Mouse (Mus musculus) forebrain, embryonic 10.5 days (tissue): ENCODE data around the gene Gm6217. TPM values are rescaled to one million over a fixed set of nuclear protein-coding genes. Genes with fewer than 3 reads are reported as not detected.
"Not testable (repeated sequence)": the region's sequence is repeated elsewhere in the genome, so short reads cannot be mapped to it uniquely, and the experiment has no call there.

ENCODE experiments used
- DNase-seq: peaks from one replicate; pipeline ENCODE4 v3.0.0-alpha.2; 2017; ENCODE audit warnings: low spot score; ENCODE audit errors: extremely low spot score
- H3K27ac ChIP-seq: fragments of 300-500 bp; sonication (generic); 2 replicates; pipeline ENCODE4 v1.5.1; 2016; ENCODE audit warnings: mild to moderate bottlenecking
- H3K27me3 ChIP-seq: fragments of 300-500 bp; sonication (generic); 2 replicates; pipeline ENCODE4 v1.6.1; 2016; ENCODE audit warnings: mild to moderate bottlenecking; ENCODE audit not compliant: poor library complexity, severe bottlenecking
- H3K36me3 ChIP-seq: fragments of 300-500 bp; sonication (generic); replicated peaks from 2 replicates; pipeline ENCODE4 v1.6.1; 2016; ENCODE audit warnings: mild to moderate bottlenecking, moderate library complexity
- H3K4me1 ChIP-seq: fragments of 300-500 bp; sonication (generic); 2 replicates; pipeline ENCODE4 v1.6.1; 2016
- H3K4me3 ChIP-seq: fragments of 300-500 bp; sonication (generic); 2 replicates; pipeline ENCODE4 v1.5.1; 2016; ENCODE audit warnings: mild to moderate bottlenecking, moderate library complexity
- H3K9me3 ChIP-seq: fragments of 300-500 bp; sonication (generic); 2 replicates; pipeline ENCODE4 v1.6.1; 2016; ENCODE audit warnings: mild to moderate bottlenecking, moderate library complexity
- WGBS: fragments of 180-500 bp; shearing (Covaris S2); methylation state at CpG from one replicate; pipeline ENCODE4 v1.1.7; 2016; 5-methylcytosine and 5-hydroxymethylcytosine counted together
- polyA plus RNA-seq: library from polyadenylated mRNA; unstranded; fragments of >200 nt; fragmentation: Nextera tagmentation; extraction: Ambion mirVana; gene quantifications from 2 replicates; pipeline ENCODE4 v1.2.1, GENCODE M21; 2016

The Gm6217 gene
- not detected in 2 replicates for polyA plus RNA-seq

DNA sequence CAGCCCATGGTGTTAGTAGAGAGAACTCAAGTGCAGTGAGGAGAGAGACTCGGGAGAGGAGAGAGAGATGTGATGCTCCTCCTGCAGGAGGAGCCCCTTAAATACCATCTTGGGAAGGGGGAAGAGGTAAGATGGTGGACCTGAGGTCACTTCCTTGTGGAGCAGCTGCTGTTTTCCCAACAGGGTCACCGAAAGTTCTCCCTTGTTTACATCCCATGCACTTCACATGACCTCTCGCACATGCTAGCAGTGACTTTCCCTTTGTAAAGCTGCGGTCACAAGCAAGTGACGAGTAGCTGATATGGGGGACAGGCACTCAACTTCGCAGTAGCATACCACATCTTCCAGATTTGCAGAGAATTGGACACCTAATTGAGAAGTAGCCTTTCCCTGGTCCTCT lies at the start of gene Gm6217:
Gene Gm6217, minus strand, starts transcription at position 74 of the 400 bp plus-strand sequence.
- WGBS = no CpG with 5 or more reads among the region's 6 CpGs
- not testable (repeated sequence) for H3K4me1 ChIP-seq, DNase-seq, H3K4me3 ChIP-seq, H3K27ac ChIP-seq, H3K27me3 ChIP-seq, H3K36me3 ChIP-seq
- H3K9me3 ChIP-seq = peaks cover 14% of the 10 kb centered on the region; the same call in 1 of the 2 replicates

DNA sequence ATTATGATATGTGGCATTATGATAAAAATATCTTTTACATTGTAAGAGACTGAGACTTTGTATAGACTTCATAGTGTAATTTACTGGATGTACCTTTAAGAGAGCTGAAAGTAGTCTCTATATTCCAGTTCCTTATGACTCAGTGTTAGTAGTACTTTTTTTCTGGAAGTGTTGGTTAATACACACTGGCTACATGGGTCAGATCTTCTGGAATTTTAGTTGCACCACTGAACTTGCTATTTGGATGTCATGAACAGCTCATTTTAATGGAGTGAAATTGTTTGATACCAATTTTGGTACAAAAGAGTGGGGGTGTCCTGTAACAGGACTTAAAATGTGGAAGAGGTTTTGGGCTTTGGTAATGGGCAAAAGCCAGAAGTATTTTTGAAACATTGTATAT lies 46.6 kb upstream of the Gm6217 start:
- H3K9me3 ChIP-seq = no peaks in the 10 kb centered on the region
- H3K27ac ChIP-seq = no peak overlapping the region
- H3K4me1 ChIP-seq = no peaks in the 10 kb centered on the region
- H3K27me3 ChIP-seq = no peaks in the 10 kb centered on the region
- H3K36me3 ChIP-seq = no peaks in the 10 kb centered on the region
- no peak for DNase-seq
- no peak overlapping the region for H3K4me3 ChIP-seq

DNA sequence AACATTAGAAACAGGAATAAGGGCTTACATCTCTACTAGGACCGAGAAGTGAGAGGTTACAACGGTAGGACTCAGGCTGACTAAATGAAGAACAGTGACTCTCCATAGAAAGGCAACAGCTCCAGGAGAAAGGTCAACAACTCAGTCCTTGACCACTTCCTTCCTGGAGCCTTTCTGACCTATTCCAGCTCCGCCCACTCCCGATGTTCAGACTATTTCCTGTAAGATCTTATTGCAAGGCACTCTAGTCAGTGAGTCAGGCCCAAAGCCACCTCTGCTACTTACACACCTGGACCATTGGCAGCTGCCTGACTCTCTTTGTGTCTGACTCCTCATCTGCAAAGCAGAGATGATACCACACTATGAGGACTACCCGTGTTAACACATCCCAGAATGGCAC lies 44.6 kb upstream of the Gm6217 start:
- 82% methylated on average over 5 of the region's 5 CpGs for WGBS
- Histone ChIP-seq H3K4me3 (no peak overlapping the region), H3K27me3 (no peaks in the 10 kb centered on the region), H3K27ac (no peak overlapping the region), H3K36me3 (no peaks in the 10 kb centered on the region), H3K4me1 (no peaks in the 10 kb centered on the region), H3K9me3 (no peaks in the 10 kb centered on the region)
- no peak for DNase-seq

DNA sequence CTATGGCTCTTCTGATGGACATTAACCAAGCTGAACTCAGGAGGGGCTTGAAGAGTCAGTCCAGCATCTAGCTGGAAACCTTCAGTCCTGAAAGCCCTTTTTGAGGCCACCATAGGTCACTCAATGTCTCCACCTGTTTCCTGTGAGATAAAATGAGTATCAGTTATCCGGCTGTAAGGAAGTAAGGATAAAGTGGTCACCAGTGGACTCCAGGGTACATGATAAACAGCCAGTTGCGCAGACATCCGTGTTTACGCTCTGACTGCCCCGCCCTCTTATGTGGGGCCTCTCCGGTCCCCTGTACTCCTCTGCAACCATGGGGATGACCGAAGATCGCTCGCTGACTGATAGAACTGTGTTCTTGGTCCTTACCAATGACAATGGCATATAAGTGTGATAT lies 43.1 kb upstream of the Gm6217 start:
- WGBS = 93% methylated on average over 9 of the region's 9 CpGs
- H3K27ac ChIP-seq = no peak overlapping the region
- H3K4me3 ChIP-seq = no peak overlapping the region

DNA sequence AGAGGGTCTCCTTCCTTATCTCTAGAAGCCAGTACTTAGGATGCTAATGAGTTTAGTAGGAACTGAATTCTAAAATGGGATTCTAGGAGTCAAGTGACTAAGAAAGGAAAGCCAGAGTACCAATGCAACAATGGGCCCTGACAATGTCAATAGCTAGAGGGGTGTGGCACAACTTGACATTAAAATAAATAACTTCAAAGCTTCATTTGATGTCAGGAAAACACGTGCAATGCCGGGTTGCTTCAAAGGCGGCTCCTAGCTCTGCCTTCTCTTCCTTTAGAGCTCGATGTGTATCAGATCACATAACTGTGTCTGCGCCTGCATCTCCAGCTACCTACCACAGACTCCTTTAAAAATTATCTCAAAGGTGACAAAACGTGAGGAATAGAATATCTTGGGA lies 42.7 kb upstream of the Gm6217 start:
- Histone ChIP-seq H3K36me3 (no peaks in the 10 kb centered on the region), H3K4me1 (no peaks in the 10 kb centered on the region), H3K27me3 (no peaks in the 10 kb centered on the region), H3K4me3 (no peak overlapping the region), H3K9me3 (no peaks in the 10 kb centered on the region), H3K27ac (no peak overlapping the region)
- DNase-seq = no peak
- 83% methylated on average over 6 of the region's 6 CpGs for WGBS

More for the DNA sequence above, 43.1 kb upstream of the Gm6217 start:
- Histone ChIP-seq H3K27me3 (no peaks in the 10 kb centered on the region), H3K4me1 (no peaks in the 10 kb centered on the region), H3K36me3 (no peaks in the 10 kb centered on the region), H3K9me3 (no peaks in the 10 kb centered on the region)
- DNase-seq = no peak

DNA sequence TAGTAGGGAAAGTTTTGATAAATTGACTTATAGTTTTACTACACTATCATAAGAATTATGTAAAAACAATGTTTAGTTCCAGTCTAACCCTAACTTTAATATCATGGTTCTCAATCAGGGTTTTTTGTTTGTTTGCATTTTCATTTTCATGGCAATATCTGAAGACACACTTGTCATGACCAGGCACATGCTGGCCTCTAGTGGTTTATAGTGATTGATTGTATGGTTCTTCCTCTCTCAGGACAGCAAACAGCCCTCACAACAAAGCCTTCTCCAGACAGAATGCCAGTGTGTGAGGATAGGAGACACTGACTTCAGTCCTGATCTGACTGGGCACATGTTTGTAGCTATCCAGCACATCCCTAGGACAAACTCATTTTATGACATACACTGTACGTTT lies 42.0 kb upstream of the Gm6217 start:
- H3K36me3 ChIP-seq = no peaks in the 10 kb centered on the region
- no peaks in the 10 kb centered on the region for H3K27me3 ChIP-seq
- no peaks in the 10 kb centered on the region for H3K9me3 ChIP-seq
- H3K4me1 ChIP-seq = no peaks in the 10 kb centered on the region
- no peak overlapping the region for H3K4me3 ChIP-seq
- no peak overlapping the region for H3K27ac ChIP-seq
- 85% methylated on average over 1 of the region's 1 CpGs for WGBS
- no peak for DNase-seq

DNA sequence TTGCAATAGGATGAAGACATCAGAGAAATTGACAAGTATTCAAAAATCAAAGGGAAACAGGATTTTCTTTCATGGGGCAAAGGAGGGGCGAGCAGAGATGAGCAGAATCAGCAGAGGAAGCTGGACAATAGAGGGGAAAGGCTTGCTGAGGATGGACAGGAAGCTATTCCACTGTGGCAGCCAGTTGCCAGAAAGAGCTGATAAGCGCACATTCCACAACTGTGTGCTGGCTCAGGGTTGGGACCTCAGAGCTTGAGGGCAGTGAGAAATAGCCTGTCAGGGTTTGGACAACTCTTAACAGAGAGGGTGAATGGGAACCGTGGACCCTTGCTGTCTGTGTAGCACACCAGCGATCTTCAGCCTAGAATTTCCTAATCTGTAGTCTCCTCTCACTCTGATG lies 40.8 kb upstream of the Gm6217 start:
- DNase-seq = no peak
- Histone ChIP-seq H3K27ac (no peak overlapping the region), H3K36me3 (no peaks in the 10 kb centered on the region), H3K27me3 (no peaks in the 10 kb centered on the region), H3K4me1 (no peaks in the 10 kb centered on the region), H3K9me3 (no peaks in the 10 kb centered on the region), H3K4me3 (no peak overlapping the region)
- WGBS = 59% methylated on average over 4 of the region's 4 CpGs

DNA sequence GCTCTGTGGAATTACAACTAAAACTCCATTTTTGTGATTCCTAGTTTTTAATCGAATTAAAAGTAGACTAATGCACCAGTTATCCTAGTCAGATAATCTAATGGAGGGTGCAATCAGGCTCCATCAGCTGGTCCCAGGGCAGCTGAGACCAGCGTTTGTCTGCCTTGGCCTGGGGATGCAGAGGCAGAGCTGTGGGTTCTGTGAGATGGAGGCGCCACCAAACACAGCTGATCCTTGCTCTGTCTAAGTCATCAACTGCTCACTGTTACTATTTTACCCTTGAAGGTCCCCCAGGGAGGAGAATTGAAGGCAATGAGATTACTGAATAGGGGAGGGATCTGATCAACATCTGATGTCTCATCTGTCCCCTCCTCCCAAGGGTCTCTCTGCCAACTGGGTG lies 35.2 kb upstream of the Gm6217 start:
- Histone ChIP-seq H3K4me1 (no peaks in the 10 kb centered on the region), H3K36me3 (no peaks in the 10 kb centered on the region), H3K4me3 (no peak overlapping the region), H3K27ac (no peak overlapping the region), H3K27me3 (no peaks in the 10 kb centered on the region), H3K9me3 (no peaks in the 10 kb centered on the region)
- 81% methylated on average over 3 of the region's 3 CpGs for WGBS
- DNase-seq = no peak

DNA sequence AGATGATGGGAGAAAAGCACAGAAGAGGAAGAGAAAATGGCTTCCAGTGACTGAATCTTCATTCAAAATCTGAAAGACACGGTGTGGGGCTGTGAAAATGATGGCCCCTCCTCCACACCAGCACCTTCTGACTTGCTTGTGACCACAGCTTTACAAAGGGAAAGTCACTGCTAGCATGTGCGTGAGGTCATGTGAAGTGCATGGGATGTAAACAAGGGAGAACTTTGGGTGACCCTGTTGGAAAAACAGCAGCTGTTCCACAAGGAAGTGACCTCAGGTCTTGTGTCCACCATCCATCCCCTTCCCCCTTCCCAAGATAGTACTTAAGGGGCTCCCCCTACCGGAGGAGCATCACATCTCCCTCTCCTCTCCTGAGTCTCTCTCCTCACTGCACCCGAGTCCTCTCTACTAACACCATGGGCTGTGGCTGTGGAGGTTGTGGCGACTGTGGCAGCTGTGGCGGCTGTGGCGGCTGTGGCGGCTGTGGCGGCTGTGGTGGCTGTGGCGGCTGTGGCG lies 28.7 kb upstream of the Gm6217 start, which contains the start of gene Gm47955:
Gene Gm47955, plus strand, starts transcription at position 417 of the 516 bp plus-strand sequence.
- H3K27ac ChIP-seq = no peak within 1 kb of the TSS
- no peak within 1 kb of the TSS for H3K4me3 ChIP-seq
- no peaks in the 10 kb centered on the region for H3K27me3 ChIP-seq
- WGBS = 94% methylated on average over 11 of the region's 11 CpGs
- peaks cover 8% of the 10 kb centered on the region for H3K9me3 ChIP-seq
- H3K36me3 ChIP-seq = no peaks in the 10 kb centered on the region
- DNase-seq = no peak
- H3K4me1 ChIP-seq = no peaks in the 10 kb centered on the region

DNA sequence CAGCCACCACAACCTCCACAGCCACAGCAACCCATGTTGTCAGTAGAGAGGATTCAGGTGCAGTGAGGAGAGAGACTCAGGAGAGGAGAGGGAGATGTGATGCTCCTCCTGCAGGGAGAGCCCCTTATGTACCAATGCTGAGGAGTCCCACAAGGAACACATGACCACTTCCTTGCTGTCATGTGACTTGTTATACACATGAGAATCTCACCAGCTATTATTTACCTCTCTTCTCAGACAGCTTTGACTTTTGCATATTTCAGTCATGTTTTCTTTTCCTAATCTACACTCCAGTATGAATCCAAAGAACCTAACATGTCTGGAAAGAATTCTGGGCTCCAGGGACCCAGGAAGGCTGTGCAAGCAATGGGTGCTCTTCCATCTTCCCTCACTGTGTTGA lies 24.7 kb upstream of the Gm6217 start, which contains the start of gene Gm7544:
Gene Gm7544, minus strand, starts transcription at position 101 of the 400 bp plus-strand sequence.
- H3K27me3 ChIP-seq, H3K9me3 ChIP-seq, H3K4me1 ChIP-seq, H3K4me3 ChIP-seq, H3K27ac ChIP-seq, H3K36me3 ChIP-seq, DNase-seq: not testable (repeated sequence)

DNA sequence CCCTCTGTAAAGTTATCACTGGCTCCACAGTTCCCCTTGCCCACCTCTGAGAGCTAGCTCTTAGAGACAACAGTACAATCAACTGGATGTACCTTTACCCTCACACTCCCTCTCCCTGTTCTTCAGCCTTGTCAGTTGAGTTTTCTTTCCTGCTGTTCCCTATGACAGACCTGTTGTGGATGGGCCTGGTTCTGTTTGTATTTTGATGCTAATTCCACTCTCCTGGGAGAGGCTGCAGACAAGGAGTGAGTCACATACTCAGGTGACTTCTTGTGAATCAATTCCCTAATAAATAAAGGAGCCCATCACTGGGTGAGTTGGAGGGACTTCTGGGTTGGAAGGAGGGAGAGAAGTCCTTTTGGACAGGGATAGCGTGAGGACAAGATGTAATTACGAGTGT lies 17.4 kb upstream of the Gm6217 start:
- Histone ChIP-seq H3K4me1 (no peaks in the 10 kb centered on the region), H3K27me3 (no peaks in the 10 kb centered on the region), H3K27ac (no peak overlapping the region), H3K4me3 (no peak overlapping the region), H3K36me3 (no peaks in the 10 kb centered on the region), H3K9me3 (no peaks in the 10 kb centered on the region)
- WGBS = 86% methylated on average over 2 of the region's 2 CpGs
- no peak for DNase-seq

DNA sequence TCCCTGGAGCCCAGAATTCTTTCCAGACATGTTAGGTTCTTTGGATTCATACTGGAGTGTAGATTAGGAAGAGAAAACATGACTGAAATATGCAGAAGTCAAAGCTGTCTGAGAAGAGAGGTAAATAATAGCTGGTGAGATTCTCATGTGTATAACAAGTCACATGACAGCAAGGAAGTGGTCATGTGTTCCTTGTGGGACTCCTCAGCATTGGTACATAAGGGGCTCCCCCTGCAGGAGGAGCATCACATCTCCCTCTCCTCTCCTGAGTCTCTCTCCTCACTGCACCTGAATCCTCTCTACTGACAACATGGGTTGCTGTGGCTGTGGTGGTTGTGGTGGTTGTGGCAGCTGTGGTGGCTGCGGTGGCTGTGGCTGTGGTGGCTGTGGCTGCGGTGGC lies 14.8 kb upstream of the Gm6217 start:
- WGBS = 92% methylated on average over 2 of the region's 2 CpGs
- H3K27me3 ChIP-seq, H3K4me1 ChIP-seq, H3K36me3 ChIP-seq, H3K27ac ChIP-seq, H3K9me3 ChIP-seq, H3K4me3 ChIP-seq, DNase-seq: not testable (repeated sequence)

DNA sequence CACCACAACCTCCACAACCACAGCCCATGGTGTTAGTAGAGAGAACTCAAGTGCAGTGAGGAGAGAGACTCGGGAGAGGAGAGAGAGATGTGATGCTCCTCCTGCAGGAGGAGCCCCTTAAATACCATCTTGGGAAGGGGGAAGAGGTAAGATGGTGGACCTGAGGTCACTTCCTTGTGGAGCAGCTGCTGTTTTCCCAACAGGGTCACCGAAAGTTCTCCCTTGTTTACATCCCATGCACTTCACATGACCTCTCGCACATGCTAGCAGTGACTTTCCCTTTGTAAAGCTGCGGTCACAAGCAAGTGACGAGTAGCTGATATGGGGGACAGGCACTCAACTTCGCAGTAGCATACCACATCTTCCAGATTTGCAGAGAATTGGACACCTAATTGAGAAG lies 12.1 kb upstream of the Gm6217 start, which contains the start of gene A030003K21Rik:
Gene A030003K21Rik, minus strand, starts transcription at position 94 of the 400 bp plus-strand sequence.
- not testable (repeated sequence) for H3K4me1 ChIP-seq, H3K4me3 ChIP-seq, H3K27ac ChIP-seq, DNase-seq, H3K36me3 ChIP-seq, H3K27me3 ChIP-seq
- peaks cover 22% of the 10 kb centered on the region for H3K9me3 ChIP-seq
- no CpG with 5 or more reads among the region's 6 CpGs for WGBS

DNA sequence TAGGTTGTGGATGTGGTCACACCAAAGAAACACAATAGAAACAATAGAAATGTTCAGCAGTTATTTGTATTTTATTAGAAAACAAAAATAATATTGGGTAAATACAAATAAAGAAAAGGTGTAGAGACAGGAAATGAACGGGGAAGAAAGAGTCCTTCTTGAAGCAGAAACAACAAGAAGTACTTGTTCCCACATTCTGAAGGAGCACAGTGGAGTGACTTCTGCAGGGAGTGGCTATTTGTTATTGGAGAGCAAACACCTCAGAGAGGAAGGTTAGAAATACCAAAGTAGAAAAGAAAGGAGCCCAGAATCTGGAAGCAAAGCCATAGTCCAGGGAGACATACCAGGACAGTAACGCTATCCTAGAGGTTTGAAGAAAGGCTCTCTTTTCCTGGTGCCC lies 11.3 kb upstream of the Gm6217 start:
- DNase-seq, H3K27me3 ChIP-seq, H3K27ac ChIP-seq, H3K4me1 ChIP-seq, H3K4me3 ChIP-seq, H3K36me3 ChIP-seq: not testable (repeated sequence)
- H3K9me3 ChIP-seq = peaks cover 22% of the 10 kb centered on the region
- 97% methylated on average over 2 of the region's 2 CpGs for WGBS
